Mouse (Mus musculus) embryonic facial prominence, embryonic 14.5 days (tissue): ENCODE measurements at regions not wholly inside any gene's neighbourhood (a gene's known extent, or its start where the extent isn't known, plus 50 kb on each side); places are given as distances from the start of the nearest gene placed in this dataset.
"Not testable (repeated sequence)": the region's sequence is repeated elsewhere in the genome, so short reads cannot be mapped to it uniquely, and the experiment has no call there.

Experiments
- ATAC-seq: fragments of 200-750 bp; cut with Nextera tagmentation; 2 replicates; pipeline ENCODE4 v1.8.0; 2017; ENCODE audit warnings: low read depth, moderate number of reproducible peaks, moderate TSS enrichment
- DNase-seq: peaks from one replicate; pipeline ENCODE4 v3.0.0-alpha.2; 2015; ENCODE audit warnings: low spot score
- H3K27ac ChIP-seq: fragments of 300-500 bp; sonication (generic); replicated peaks from 2 replicates; pipeline ENCODE4 v1.5.1; 2014; ENCODE audit warnings: low read depth, mild to moderate bottlenecking, low read length, moderate library complexity
- H3K27me3 ChIP-seq: fragments of 300-500 bp; sonication (generic); replicated peaks from 2 replicates; pipeline ENCODE4 v1.6.1; 2014; ENCODE audit warnings: low read length; ENCODE audit not compliant: control insufficient read depth, insufficient read depth
- H3K36me3 ChIP-seq: fragments of 300-500 bp; sonication (generic); 2 replicates; pipeline ENCODE4 v1.6.1; 2014; ENCODE audit warnings: low read length, mixed read lengths; ENCODE audit not compliant: control insufficient read depth, insufficient read depth
- H3K4me1 ChIP-seq: fragments of 300-500 bp; sonication (generic); 2 replicates; pipeline ENCODE4 v1.6.1; 2014; ENCODE audit warnings: antibody characterized with exemption, low read length; ENCODE audit not compliant: control insufficient read depth, insufficient read depth
- H3K4me2 ChIP-seq: fragments of 300-500 bp; sonication (generic); 2 replicates; pipeline ENCODE4 v1.6.1; 2014; ENCODE audit warnings: low read depth, mild to moderate bottlenecking, low read length, moderate library complexity, mixed read lengths
- H3K4me3 ChIP-seq: fragments of 300-500 bp; sonication (generic); 2 replicates; pipeline ENCODE4 v1.5.1; 2014; ENCODE audit warnings: low read depth, mild to moderate bottlenecking, low read length
- H3K9ac ChIP-seq: fragments of 300-500 bp; sonication (generic); 2 replicates; pipeline ENCODE4 v1.6.1; 2014; ENCODE audit warnings: low read depth, mild to moderate bottlenecking, low read length, moderate library complexity, mixed read lengths
- H3K9me3 ChIP-seq: fragments of 300-500 bp; sonication (generic); 2 replicates; pipeline ENCODE4 v1.6.1; 2016; ENCODE audit warnings: low read length; ENCODE audit not compliant: control insufficient read depth
- WGBS: fragments of 180-500 bp; shearing (Covaris S2); extraction: QIAGEN DNeasy Blood & Tissue Kit; methylation state at CpG from one replicate; pipeline ENCODE4 v1.1.7; 2014; 5-methylcytosine and 5-hydroxymethylcytosine counted together

DNA sequence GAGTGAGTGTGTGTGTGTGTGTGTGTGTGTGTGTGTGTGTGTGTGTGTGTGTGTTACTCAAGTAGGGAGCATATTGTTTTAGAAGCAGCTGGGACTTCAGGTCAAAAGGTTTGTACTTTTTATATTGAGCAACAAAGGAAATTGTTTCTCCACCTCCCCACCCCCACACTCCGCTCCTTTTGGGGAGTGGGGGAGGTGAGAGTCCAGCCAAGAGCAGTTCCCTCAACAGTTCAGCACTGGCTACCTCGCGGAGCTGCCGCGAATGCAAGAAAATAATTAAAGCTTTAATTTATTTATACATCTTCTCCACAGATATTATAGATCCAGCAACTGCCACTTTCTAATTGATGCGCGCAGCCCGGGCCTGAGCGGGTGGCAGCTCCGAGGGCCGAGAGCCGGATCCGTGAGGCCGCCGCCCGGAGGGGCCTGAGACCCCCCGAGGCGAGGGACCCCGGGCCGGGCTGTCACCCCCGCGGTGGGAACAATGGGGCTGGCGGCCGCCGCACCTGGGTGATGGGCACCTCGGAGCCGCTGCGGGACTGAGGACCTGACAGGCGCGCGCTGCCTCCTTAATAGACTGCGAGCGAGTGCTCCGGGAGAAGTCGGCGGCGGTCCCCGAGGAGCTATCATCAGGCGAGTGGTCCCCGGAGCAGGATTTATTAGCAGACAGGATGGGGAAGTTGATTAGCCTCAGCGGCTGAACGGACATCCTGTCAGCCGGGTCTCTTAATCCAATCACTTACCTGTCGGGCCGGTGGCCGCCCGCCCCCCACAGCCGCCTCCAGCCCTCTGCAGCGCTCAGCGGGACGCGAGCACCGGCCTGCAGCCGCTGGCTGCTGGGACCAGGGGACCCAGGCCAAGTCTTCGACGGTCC is 124.4 kb downstream of the Melk start:
- Histone ChIP-seq H3K4me2 (peak overlapping the region; percentile 76), H3K27ac (no peak overlapping the region), H3K27me3 (peaks cover 54% of the 10 kb centered on the region), H3K4me1 (no peaks in the 10 kb centered on the region), H3K36me3 (no peaks in the 10 kb centered on the region), H3K9ac (0 out of 2 replicates have a peak overlapping the region, but pooled peaks have one; percentile 36), H3K9me3 (no peaks in the 10 kb centered on the region), H3K4me3 (peak overlapping the region; percentile 37)
- DNase-seq: peak; percentile 20
- ATAC-seq: no peak
- WGBS: under 1% methylated on average over 34 of the region's 56 CpGs

DNA sequence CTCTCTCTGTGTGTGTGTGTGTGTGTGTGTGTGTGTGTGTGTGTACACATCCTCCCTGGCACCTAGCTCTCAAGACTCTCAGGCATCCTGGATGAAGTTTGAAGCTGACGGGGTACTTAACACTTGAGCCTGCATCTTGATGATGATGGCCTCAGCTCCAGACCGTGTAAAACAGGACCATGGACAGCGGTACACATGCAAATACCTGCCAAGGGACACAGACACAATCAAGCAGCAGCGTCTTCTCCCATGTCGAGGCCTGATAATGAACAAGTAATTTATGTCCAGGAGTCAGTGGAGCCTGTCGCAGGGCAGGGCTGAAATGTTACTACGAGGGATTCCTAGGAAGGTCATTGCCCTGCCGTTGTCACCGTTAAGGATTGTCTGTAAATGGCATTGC is 133.9 kb downstream of the Melk start:
- Histone ChIP-seq H3K4me1 (no peaks in the 10 kb centered on the region), H3K27me3 (no peaks in the 10 kb centered on the region; the same call in 1 of the 2 replicates), H3K9me3 (no peaks in the 10 kb centered on the region), H3K4me2 (no peak overlapping the region), H3K36me3 (no peaks in the 10 kb centered on the region), H3K4me3 (no peak overlapping the region), H3K27ac (no peak overlapping the region), H3K9ac (no peak overlapping the region)
- ATAC-seq: no peak
- 34% methylated on average over 9 of the region's 9 CpGs for whole genome bisulfite sequencing
- peak; percentile 69 for DNase-seq

DNA sequence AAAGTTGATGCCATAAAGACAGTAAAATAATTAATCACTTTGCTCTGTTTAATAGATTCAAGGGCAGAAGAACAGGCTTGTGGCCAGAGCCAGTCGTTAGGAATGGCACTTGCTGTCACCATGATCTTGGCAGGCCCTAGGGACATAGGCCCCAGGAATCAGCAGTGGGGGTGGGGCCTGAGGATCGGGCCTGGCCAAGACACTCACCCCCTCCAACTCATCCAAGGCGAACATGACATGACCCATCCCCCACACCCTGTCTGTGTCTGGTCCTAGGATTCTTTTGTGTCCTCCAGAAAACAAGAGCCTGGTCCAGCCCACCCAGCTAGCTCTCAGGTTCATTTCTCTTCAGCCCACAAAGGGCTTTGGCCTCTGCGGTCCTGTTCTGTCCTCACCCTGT is 144.8 kb downstream of the Melk start:
- no peak overlapping the region for H3K9ac ChIP-seq
- no peaks in the 10 kb centered on the region for H3K36me3 ChIP-seq
- no peaks in the 10 kb centered on the region for H3K9me3 ChIP-seq
- H3K27ac ChIP-seq: no peak overlapping the region
- H3K4me2 ChIP-seq: no peak overlapping the region
- no peaks in the 10 kb centered on the region for H3K4me1 ChIP-seq
- no peak overlapping the region for H3K4me3 ChIP-seq
- no peaks in the 10 kb centered on the region for H3K27me3 ChIP-seq
- DNase-seq (no peak), ATAC-seq (no peak)
- 36% methylated on average over 4 of the region's 4 CpGs for WGBS

DNA sequence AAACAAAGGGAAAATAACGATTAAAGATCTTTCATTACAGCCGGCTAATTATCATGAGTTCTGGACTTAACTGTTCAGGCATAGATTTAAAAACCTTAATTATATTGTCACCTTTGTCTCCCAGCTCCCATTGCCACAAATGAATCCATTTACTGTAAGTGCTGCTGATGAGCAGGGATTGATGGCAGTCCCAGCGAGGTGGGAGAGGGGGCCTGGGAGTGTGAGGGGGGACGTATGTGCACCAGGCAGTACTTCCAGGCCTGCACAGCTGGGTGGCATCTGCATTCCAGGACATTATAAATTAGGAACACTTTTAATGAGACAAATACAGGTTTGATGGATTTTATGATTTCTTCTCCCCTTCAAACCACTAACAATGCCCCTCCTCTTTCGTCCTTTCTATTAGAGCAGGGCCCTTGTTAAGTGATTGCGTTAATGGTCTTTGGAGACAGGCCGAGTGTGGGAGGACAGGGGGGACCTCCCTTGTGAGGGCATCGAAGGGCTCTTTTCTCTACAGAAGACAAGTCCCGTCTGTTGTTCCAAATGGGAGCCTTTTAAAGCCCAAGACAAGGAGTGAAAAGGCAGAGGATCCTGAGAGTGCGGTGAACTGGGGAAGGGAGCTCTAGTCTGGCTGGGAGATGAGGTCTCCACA is 150.3 kb downstream of the Melk start:
- H3K27me3 ChIP-seq: no peaks in the 10 kb centered on the region
- DNase-seq: no peak
- H3K4me1 ChIP-seq: no peaks in the 10 kb centered on the region
- H3K4me2 ChIP-seq: no peak overlapping the region
- H3K36me3 ChIP-seq: no peaks in the 10 kb centered on the region
- no peak overlapping the region for H3K9ac ChIP-seq
- ATAC-seq: no peak
- 62% methylated on average over 10 of the region's 10 CpGs for WGBS
- no peak overlapping the region for H3K4me3 ChIP-seq
- H3K9me3 ChIP-seq: no peaks in the 10 kb centered on the region
- H3K27ac ChIP-seq: no peak overlapping the region

DNA sequence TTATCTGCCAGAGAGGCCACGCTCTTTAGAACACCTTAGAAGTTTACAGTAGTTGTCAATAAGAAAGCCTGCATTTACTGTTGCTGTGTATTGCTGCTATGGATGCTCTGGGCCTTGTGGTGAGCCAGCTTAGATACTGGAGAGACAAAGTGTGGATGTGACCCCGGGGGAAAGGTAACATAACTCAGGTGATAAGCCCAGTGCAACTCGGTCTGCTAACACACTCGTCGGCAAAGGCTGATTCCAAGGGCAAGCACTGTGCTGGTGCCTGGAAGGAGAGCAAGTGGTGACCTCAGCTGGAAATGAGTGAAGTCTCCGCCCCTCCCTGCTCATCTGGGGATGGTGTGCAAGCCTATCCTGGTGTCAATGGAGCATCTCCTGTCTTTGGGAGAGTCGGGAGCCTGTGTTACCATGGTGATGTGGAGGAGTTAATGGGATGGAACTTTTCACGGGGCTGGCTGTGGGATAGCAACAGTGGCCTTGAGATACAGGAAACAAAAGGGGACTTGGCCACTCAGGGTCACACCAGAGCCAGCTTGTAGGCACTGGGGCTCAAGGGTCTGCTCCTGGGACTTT is 151.5 kb downstream of the Melk start:
- no peaks in the 10 kb centered on the region for H3K9me3 ChIP-seq
- H3K9ac ChIP-seq: no peak overlapping the region
- ATAC-seq (no peak), DNase-seq (no peak)
- H3K36me3 ChIP-seq: no peaks in the 10 kb centered on the region
- no peaks in the 10 kb centered on the region for H3K27me3 ChIP-seq
- WGBS: 45% methylated on average over 8 of the region's 8 CpGs
- H3K4me1 ChIP-seq: no peaks in the 10 kb centered on the region
- no peak overlapping the region for H3K4me3 ChIP-seq
- no peak overlapping the region for H3K4me2 ChIP-seq
- no peak overlapping the region for H3K27ac ChIP-seq

DNA sequence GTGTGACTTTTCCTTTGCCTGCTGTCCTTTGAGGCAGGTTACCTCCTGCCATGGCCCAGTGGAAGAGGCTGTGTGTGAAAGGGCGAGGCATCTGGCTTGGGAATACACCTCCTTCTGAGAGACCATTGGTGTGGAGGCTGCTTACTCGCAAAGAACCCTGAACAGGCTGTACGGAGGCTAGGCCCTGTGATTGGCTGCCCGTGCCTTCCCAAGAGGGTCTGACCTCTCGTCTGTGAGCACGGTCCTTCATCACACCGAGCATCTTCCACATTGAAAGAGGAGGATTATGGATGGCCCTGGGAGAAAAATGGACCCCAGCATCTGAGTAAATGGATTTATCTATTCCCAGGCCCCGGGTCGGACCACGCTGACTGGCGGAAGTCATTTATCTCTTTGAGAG is 152.9 kb downstream of the Melk start:
- no peaks in the 10 kb centered on the region for H3K9me3 ChIP-seq
- ATAC-seq (no peak), DNase-seq (no peak)
- H3K27ac ChIP-seq: no peak overlapping the region
- WGBS: 88% methylated on average over 11 of the region's 11 CpGs
- H3K4me2 ChIP-seq: no peak overlapping the region
- no peak overlapping the region for H3K4me3 ChIP-seq
- no peaks in the 10 kb centered on the region for H3K4me1 ChIP-seq
- H3K36me3 ChIP-seq: no peaks in the 10 kb centered on the region
- H3K9ac ChIP-seq: no peak overlapping the region
- no peaks in the 10 kb centered on the region for H3K27me3 ChIP-seq

DNA sequence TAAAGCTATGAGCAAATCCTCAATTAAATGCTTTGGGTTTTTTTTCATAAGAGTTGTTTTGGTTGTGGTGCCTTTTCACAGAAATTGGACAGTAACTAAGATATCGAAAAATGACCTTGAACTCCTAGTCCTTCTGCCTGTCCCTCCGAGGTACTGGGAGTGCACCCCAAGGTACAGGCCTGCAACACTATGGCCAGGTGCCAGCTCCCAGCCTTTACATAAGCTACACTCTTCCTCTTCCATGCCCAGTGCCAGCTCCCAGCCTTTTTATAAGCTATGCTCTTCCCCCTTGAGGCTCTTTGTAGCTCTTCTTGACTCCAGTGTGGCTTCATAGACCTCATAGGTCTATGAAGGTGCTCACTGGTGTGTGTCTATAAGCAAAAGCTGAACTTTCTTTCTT is 155.2 kb downstream of the Melk start:
- Histone ChIP-seq H3K27me3 (no peaks in the 10 kb centered on the region), H3K27ac (no peak overlapping the region), H3K4me2 (no peak overlapping the region), H3K4me1 (no peaks in the 10 kb centered on the region), H3K36me3 (no peaks in the 10 kb centered on the region), H3K9ac (no peak overlapping the region), H3K9me3 (no peaks in the 10 kb centered on the region), H3K4me3 (no peak overlapping the region)
- ATAC-seq (no peak), DNase-seq (no peak)
- 95% methylated on average over 2 of the region's 2 CpGs for WGBS

DNA sequence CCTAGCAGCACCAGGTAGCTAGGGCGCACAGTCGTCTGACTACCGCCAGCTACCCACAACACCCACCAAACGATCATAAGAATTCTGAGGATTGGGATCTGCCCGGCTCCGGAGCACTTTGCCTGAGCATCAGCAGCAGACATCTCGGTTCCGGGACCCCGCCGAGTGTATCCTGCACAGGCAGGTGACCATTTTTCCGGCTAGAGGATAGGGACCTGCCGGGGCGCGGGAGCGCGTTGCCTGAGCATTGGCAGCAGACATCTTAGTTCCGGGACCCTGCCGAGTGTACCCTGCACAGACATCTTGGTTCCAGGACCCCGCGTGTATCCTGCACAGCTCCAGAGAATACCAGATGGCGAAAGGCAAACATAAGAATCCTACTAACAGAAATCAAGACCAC is 172.8 kb downstream of the Melk start:
- H3K9me3 ChIP-seq, ATAC-seq, H3K36me3 ChIP-seq, DNase-seq, H3K9ac ChIP-seq, H3K27me3 ChIP-seq, H3K4me3 ChIP-seq, H3K27ac ChIP-seq, H3K4me1 ChIP-seq, H3K4me2 ChIP-seq: not testable (repeated sequence)
- 89% methylated on average over 21 of the region's 21 CpGs for WGBS
